Mouse (Mus musculus): ENCODE data around the gene Nrp2. TPM values are rescaled to one million over a fixed set of nuclear protein-coding genes. Genes with fewer than 3 reads are reported as not detected.
A peak's percentile ranks its signal among the peaks of the same experiment; 100 is the strongest.

Nrp2 gene
- polyA plus RNA-seq, 1 experiment: 17.1 TPM

DNA sequence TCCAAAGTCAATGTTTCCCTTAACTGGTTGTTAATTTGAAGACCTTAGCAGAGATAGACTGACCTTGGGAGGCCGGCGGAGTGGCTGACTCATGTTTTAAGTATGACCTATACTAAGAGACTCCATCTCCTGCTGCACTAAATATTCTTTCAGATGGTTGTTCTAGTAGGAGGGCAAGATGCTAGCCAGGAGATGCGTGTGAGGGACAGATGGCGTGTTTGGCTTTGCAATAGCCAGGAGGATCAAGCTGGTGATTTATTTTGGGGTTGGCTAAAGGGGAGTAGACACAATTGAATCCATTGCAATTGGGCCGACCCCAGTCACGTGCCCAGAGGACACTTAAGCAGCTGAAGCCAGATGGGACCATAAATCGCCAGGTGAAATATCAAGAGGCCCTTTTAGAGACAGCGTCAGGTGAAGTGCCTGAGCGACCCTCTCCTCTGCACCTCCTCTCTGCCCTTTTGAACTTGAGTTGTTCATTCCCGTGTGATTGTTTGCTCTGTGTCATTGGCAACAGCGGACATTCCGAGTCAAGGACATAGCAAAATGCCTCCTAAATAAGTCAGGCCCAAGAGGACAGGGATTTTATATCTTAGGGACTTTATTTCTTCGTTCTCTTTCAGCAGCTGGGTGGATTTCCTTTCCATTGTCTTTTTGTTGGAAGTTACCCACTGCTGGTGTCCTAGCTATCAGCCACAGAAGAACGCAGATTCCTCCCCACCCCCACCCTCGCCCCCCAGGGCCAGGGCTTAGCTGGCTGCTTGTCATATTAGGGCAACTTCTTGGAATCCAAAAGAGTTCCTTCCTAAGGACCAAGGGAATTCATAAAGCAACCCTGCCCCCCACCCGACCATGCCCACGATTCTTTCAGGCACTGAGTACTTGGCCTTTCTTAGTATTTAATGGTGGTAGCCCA lies 74.5 kb downstream of the Nrp2 start:
- H3K27me3 ChIP-seq (replicated peaks; ENCODE audit: control insufficient read depth, insufficient read depth, low read length): no peaks in the 10 kb centered on the region
- peak; percentile 45 for DNase-seq
- TF ChIP-seq CTCF (conservative IDR thresholded peaks at IDR 0.05; ENCODE audit: insufficient read depth, insufficient read length, low read depth, low read length) (no peak), POLR2A (IDR thresholded peaks at IDR 0.05; ENCODE audit: low read depth, low read length) (no peak)
- H3K4me1 ChIP-seq (ENCODE audit: control insufficient read depth, insufficient read depth, low read length): peaks cover 7% of the 10 kb centered on the region; the same call in 1 of the 2 replicates
- no peaks in the 10 kb centered on the region for H3K36me3 ChIP-seq (ENCODE audit: control insufficient read depth, insufficient read depth, low read length)
- no peak overlapping the region for H3K27ac ChIP-seq (ENCODE audit: insufficient read depth, low read depth, low read length)
- H3K4me3 ChIP-seq (ENCODE audit: insufficient read depth, low read depth, low read length): no peak overlapping the region
- WGBS: 42% methylated on average over 17 of the region's 17 CpGs

DNA sequence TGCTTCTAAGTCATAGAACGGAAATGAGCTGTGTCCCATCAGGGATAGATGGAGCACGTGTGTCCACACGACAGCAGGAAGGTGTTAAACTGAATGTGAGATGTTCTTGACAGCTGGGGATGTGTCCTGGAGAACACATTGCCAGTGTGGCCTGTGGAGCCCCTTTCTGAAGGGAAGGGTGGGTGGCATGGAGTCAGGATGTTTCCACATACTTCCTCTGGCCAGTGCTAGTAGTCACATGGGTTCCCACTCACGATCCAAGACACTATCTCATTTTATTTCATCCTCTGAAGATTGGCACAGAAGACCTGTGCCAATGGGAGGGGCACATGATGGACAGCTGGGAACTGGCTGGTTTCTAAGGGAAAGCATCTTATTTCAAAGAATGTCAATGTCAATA lies 75.8 kb downstream of the Nrp2 start:
- Histone ChIP-seq H3K36me3 (ENCODE audit: control insufficient read depth, insufficient read depth, low read length) (no peaks in the 10 kb centered on the region), H3K4me1 (ENCODE audit: control insufficient read depth, insufficient read depth, low read length) (peaks cover 7% of the 10 kb centered on the region; the same call in 1 of the 2 replicates), H3K27ac (ENCODE audit: insufficient read depth, low read depth, low read length) (no peak overlapping the region), H3K4me3 (ENCODE audit: insufficient read depth, low read depth, low read length) (no peak overlapping the region), H3K27me3 (replicated peaks; ENCODE audit: control insufficient read depth, insufficient read depth, low read length) (no peaks in the 10 kb centered on the region)
- DNase-seq: no peak
- WGBS: 77% methylated on average over 4 of the region's 4 CpGs
- no peak for TF ChIP-seq POLR2A (IDR thresholded peaks at IDR 0.05; ENCODE audit: low read depth, low read length)
- no peak for TF ChIP-seq CTCF (conservative IDR thresholded peaks at IDR 0.05; ENCODE audit: insufficient read depth, insufficient read length, low read depth, low read length)

- Histone ChIP-seq H3K36me3 (ENCODE audit: control insufficient read depth, insufficient read depth, low read length) (no peaks in the 10 kb centered on the region), H3K4me3 (ENCODE audit: insufficient read depth, low read depth, low read length) (no peak overlapping the region), H3K27me3 (replicated peaks; ENCODE audit: control insufficient read depth, insufficient read depth, low read length) (no peaks in the 10 kb centered on the region), H3K27ac (ENCODE audit: insufficient read depth, low read depth, low read length) (no peak overlapping the region), H3K4me1 (ENCODE audit: control insufficient read depth, insufficient read depth, low read length) (peaks cover 7% of the 10 kb centered on the region; the same call in 1 of the 2 replicates)
- TF ChIP-seq POLR2A (IDR thresholded peaks at IDR 0.05; ENCODE audit: low read depth, low read length) (no peak), CTCF (conservative IDR thresholded peaks at IDR 0.05; ENCODE audit: insufficient read depth, insufficient read length, low read depth, low read length) (no peak)
- DNase-seq: no peak
- 59% methylated on average over 15 of the region's 15 CpGs for WGBS
Observed at GRCm38 (mm10) chr1:62780068-62780761, 77.1 kb downstream of the Nrp2 start.

- WGBS: 55% methylated on average over 2 of the region's 2 CpGs
- no peaks in the 10 kb centered on the region for H3K36me3 ChIP-seq (ENCODE audit: control insufficient read depth, insufficient read depth, low read length)
- no peak overlapping the region for H3K4me3 ChIP-seq (ENCODE audit: insufficient read depth, low read depth, low read length)
- peak; percentile 35 for DNase-seq
- no peaks in the 10 kb centered on the region for H3K27me3 ChIP-seq (replicated peaks; ENCODE audit: control insufficient read depth, insufficient read depth, low read length)
- TF ChIP-seq POLR2A (IDR thresholded peaks at IDR 0.05; ENCODE audit: low read depth, low read length): no peak
- no peak for TF ChIP-seq CTCF (conservative IDR thresholded peaks at IDR 0.05; ENCODE audit: insufficient read depth, insufficient read length, low read depth, low read length)
- no peak overlapping the region for H3K27ac ChIP-seq (ENCODE audit: insufficient read depth, low read depth, low read length)
- peaks cover 6% of the 10 kb centered on the region; the same call in 1 of the 2 replicates for H3K4me1 ChIP-seq (ENCODE audit: control insufficient read depth, insufficient read depth, low read length)
Observed at GRCm38 (mm10) chr1:62782155-62782554, 79.1 kb downstream of the Nrp2 start.

DNA sequence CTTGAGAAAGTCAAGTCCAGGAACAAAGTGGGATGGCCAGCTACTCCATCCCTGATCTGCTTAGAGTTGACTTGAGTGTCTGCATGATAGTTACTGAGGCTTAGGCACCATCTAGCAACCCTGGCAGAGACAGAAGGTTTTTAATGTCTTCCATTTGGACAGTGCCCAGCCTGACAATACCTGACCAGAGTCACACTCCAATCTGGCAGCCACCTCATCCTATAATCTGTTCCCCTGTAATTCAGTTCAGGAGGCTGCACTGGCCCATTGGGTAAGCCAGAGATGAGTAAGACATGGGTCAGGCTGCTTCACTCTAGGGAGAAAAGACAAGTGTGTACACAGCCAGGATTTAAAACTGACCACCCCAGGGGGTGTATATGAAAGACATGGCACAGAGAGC lies 79.5 kb downstream of the Nrp2 start:
- no peak overlapping the region for H3K27ac ChIP-seq (ENCODE audit: insufficient read depth, low read depth, low read length)
- peaks cover 3% of the 10 kb centered on the region; the same call in 1 of the 2 replicates for H3K4me1 ChIP-seq (ENCODE audit: control insufficient read depth, insufficient read depth, low read length)
- H3K27me3 ChIP-seq (replicated peaks; ENCODE audit: control insufficient read depth, insufficient read depth, low read length): no peaks in the 10 kb centered on the region
- H3K36me3 ChIP-seq (ENCODE audit: control insufficient read depth, insufficient read depth, low read length): no peaks in the 10 kb centered on the region
- TF ChIP-seq CTCF (conservative IDR thresholded peaks at IDR 0.05; ENCODE audit: insufficient read depth, insufficient read length, low read depth, low read length): no peak
- no peak for TF ChIP-seq POLR2A (IDR thresholded peaks at IDR 0.05; ENCODE audit: low read depth, low read length)
- no peak overlapping the region for H3K4me3 ChIP-seq (ENCODE audit: insufficient read depth, low read depth, low read length)
- DNase-seq: no peak

- 87% methylated on average over 18 of the region's 18 CpGs for WGBS
- Histone ChIP-seq H3K27ac (ENCODE audit: insufficient read depth, low read depth, low read length) (no peak overlapping the region), H3K4me3 (ENCODE audit: insufficient read depth, low read depth, low read length) (no peak overlapping the region), H3K4me1 (ENCODE audit: control insufficient read depth, insufficient read depth, low read length) (no peaks in the 10 kb centered on the region), H3K27me3 (replicated peaks; ENCODE audit: control insufficient read depth, insufficient read depth, low read length) (no peaks in the 10 kb centered on the region), H3K36me3 (ENCODE audit: control insufficient read depth, insufficient read depth, low read length) (no peaks in the 10 kb centered on the region)
- no peak for DNase-seq
- TF ChIP-seq CTCF (conservative IDR thresholded peaks at IDR 0.05; ENCODE audit: insufficient read depth, insufficient read length, low read depth, low read length) (no peak; the same call in 1 of the 2 replicates), POLR2A (IDR thresholded peaks at IDR 0.05; ENCODE audit: low read depth, low read length) (no peak)
Observed at GRCm38 (mm10) chr1:62783354-62784083, 80.4 kb downstream of the Nrp2 start.

Data from kidney, adult 2 months (tissue).